Mouse (Mus musculus): Measurements from ENCODE around the gene Hmgcl. TPM values are rescaled to one million over a fixed set of nuclear protein-coding genes. Genes with fewer than 3 reads are reported as not detected.

The Hmgcl gene
- polyA plus RNA-seq, 1 experiment from 2014 or later = 76.3 TPM

GRCm38 (mm10) chr4:135995118-135995517, 48.9 kb downstream of the Hmgcl start:
- Histone ChIP-seq H3K4me3 (no peak overlapping the region), H3K4me1 (no peaks in the 10 kb centered on the region), H3K9ac (no peak overlapping the region), H3K4me2 (replicated peaks) (no peak overlapping the region), H3K27me3 (no peaks in the 10 kb centered on the region), H3K36me3 (no peaks in the 10 kb centered on the region), H3K9me3 (no peaks in the 10 kb centered on the region), H3K27ac (no peak overlapping the region)
- 87% methylated on average over 4 of the region's 4 CpGs for WGBS
- no peak for ATAC-seq (ENCODE audit: insufficient number of reproducible peaks, insufficient read depth, low FRiP score, low TSS enrichment)

- no peaks in the 10 kb centered on the region for H3K9me3 ChIP-seq
- H3K4me1 ChIP-seq = no peaks in the 10 kb centered on the region
- no peak overlapping the region for H3K9ac ChIP-seq
- no peaks in the 10 kb centered on the region for H3K27me3 ChIP-seq
- no peak for ATAC-seq (ENCODE audit: insufficient number of reproducible peaks, insufficient read depth, low FRiP score, low TSS enrichment)
- peaks cover 71% of the 10 kb centered on the region for H3K36me3 ChIP-seq
- 87% methylated on average over 5 of the region's 5 CpGs for WGBS
- H3K27ac ChIP-seq = no peak overlapping the region
- no peak overlapping the region for H3K4me3 ChIP-seq
- no peak overlapping the region for H3K4me2 ChIP-seq (replicated peaks)
These were observed 57.9 kb downstream of the Hmgcl start for GRCm38 (mm10) chr4:136004107-136004675.

DNA sequence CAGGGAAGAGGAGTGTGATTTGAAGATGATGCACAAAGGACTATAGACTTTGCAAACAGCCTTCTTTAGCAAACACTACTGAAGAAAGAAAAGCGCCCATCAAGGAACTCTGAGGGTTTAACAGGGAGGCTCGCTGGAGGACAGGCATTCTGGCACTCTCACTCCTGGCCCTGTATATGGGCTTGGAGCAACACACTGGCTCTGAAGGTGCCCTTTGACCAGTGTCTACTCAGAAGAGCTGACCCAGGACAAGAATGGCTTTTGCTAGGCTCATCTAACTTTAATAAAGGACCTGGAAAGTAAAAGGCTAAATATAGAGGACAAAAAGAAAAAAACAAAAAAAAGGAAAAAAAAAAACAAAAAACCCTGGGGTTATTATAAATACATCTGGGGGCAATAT, 58.7 kb downstream of the Hmgcl start:
- H3K27ac ChIP-seq = no peak overlapping the region
- H3K9ac ChIP-seq = no peak overlapping the region
- WGBS = 95% methylated on average over 2 of the region's 2 CpGs
- no peaks in the 10 kb centered on the region for H3K27me3 ChIP-seq
- H3K4me3 ChIP-seq = no peak overlapping the region
- H3K4me2 ChIP-seq (replicated peaks) = no peak overlapping the region
- H3K9me3 ChIP-seq = no peaks in the 10 kb centered on the region
- no peaks in the 10 kb centered on the region for H3K4me1 ChIP-seq
- ATAC-seq (ENCODE audit: insufficient number of reproducible peaks, insufficient read depth, low FRiP score, low TSS enrichment) = no peak
- peaks cover 79% of the 10 kb centered on the region for H3K36me3 ChIP-seq

DNA sequence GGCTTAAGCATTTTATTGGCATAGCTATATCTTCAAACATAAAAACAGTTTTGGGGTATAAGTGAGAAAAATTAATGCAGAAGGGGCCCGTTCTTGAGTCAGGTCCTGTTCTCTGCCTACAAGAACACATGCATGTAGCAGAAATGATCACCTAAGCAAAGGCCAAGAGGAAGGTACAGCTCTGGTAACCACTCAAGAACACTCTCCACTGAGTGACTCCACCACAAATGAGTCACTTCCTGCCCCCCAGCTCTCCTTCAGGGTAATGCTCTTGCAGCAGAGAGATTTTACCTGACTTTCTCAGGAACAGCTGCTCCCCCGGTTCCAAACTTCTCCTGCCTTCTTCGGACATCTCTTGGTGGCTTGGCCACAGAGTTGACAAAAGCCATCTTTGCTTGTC, 60.6 kb downstream of the Hmgcl start:
- 99% methylated on average over 3 of the region's 3 CpGs for WGBS

DNA sequence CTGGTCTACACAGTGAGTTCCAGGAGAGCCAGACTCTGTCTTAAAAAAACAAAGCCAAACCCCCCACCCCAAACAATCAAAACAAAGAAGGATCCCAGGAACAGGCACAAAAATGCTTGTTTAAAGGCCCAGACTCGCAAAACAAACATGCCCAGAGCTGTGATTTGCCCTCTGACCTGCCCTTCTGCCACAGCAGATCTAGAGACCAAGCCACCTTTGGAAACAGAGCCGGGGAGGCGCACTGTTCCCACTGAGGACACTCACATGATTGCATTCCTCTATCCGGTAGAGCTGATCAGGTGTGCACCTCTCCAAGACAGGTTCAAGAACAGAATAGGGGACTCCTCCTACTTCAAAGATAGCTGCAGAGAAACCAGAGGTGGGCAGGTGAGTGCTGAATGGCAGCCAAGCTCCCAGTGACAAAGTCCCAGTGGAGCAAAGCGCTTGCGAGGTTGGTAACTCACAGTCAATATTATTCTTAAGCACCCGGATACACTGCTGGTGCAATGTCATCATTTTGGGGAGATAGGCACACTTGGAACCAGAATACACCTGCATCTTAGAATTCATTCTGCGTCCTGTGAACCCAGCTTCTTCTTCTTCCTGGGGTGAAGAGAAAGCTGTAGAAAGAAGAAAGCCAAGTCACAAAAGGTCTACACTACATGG, 62.7 kb downstream of the Hmgcl start:
- 87% methylated on average over 8 of the region's 8 CpGs for WGBS
- peaks cover 82% of the 10 kb centered on the region for H3K36me3 ChIP-seq
- H3K9me3 ChIP-seq = no peaks in the 10 kb centered on the region
- H3K27me3 ChIP-seq = no peaks in the 10 kb centered on the region
- H3K9ac ChIP-seq = no peak overlapping the region
- no peaks in the 10 kb centered on the region for H3K4me1 ChIP-seq
- ATAC-seq (ENCODE audit: insufficient number of reproducible peaks, insufficient read depth, low FRiP score, low TSS enrichment) = no peak
- H3K4me3 ChIP-seq = no peak overlapping the region
- H3K4me2 ChIP-seq (replicated peaks) = no peak overlapping the region
- no peak overlapping the region for H3K27ac ChIP-seq

More for the DNA sequence above, 60.6 kb downstream of the Hmgcl start:
- H3K9me3 ChIP-seq = no peaks in the 10 kb centered on the region
- ATAC-seq (ENCODE audit: insufficient number of reproducible peaks, insufficient read depth, low FRiP score, low TSS enrichment) = no peak
- no peak overlapping the region for H3K9ac ChIP-seq
- no peaks in the 10 kb centered on the region for H3K4me1 ChIP-seq
- no peak overlapping the region for H3K4me2 ChIP-seq (replicated peaks)
- H3K27ac ChIP-seq = no peak overlapping the region
- peaks cover 90% of the 10 kb centered on the region for H3K36me3 ChIP-seq
- H3K4me3 ChIP-seq = no peak overlapping the region
- H3K27me3 ChIP-seq = no peaks in the 10 kb centered on the region

DNA sequence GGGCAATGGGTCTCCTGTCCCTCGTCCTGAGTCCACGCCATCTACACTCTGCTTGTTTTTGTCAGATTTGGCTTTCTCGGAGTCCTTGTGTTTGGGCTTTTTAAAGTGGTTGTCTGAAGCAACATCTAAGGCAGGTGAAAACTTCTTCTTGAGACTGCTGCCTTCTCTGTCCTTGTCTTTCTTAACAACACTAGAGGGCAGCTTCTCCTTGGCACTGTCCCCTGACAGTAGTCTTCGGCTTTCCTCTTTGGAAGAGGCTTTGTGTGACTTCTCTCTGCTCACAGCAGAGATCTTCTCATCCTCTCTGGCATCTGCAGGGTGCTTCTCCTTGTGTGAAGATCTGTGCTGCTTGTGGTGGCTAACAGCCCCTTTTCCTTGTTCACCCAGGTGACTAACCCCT, 64.3 kb downstream of the Hmgcl start:
- Histone ChIP-seq H3K36me3 (peaks cover 69% of the 10 kb centered on the region), H3K27ac (no peak overlapping the region), H3K27me3 (no peaks in the 10 kb centered on the region), H3K4me3 (no peak overlapping the region), H3K9ac (no peak overlapping the region), H3K4me1 (no peaks in the 10 kb centered on the region), H3K4me2 (replicated peaks) (no peak overlapping the region), H3K9me3 (no peaks in the 10 kb centered on the region)
- no peak for ATAC-seq (ENCODE audit: insufficient number of reproducible peaks, insufficient read depth, low FRiP score, low TSS enrichment)
- 93% methylated on average over 4 of the region's 4 CpGs for WGBS

Other genes with a start within 250 kb of the Hmgcl start
- gene Il22ra1, start 218.3 kb upstream of the Hmgcl start, polyA plus RNA-seq (2016; fragmentation: Nextera tagmentation; extraction: Ambion mirVana) = not detected in 2 replicates
- gene Myom3, start 186.7 kb upstream of the Hmgcl start, polyA plus RNA-seq (2016; fragmentation: Nextera tagmentation; extraction: Ambion mirVana) = 1.1 and 1.3 TPM in 2 replicates
- 342 and 361 TPM in 2 replicates for gene Srsf10, start 90.7 kb upstream of the Hmgcl start, polyA plus RNA-seq (2016; fragmentation: Nextera tagmentation; extraction: Ambion mirVana)
- gene Pnrc2, start 72.6 kb upstream of the Hmgcl start, polyA plus RNA-seq (2016; fragmentation: Nextera tagmentation; extraction: Ambion mirVana) = 177 and 187 TPM in 2 replicates
- 0.19 and 0.38 TPM in 2 replicates for gene Cnr2, start 51.1 kb upstream of the Hmgcl start, polyA plus RNA-seq (2016; fragmentation: Nextera tagmentation; extraction: Ambion mirVana)
- 51.6 and 59.7 TPM in 2 replicates for gene Fuca1, start 25.7 kb upstream of the Hmgcl start, polyA plus RNA-seq (2016; fragmentation: Nextera tagmentation; extraction: Ambion mirVana)
- gene Gale, start 17.3 kb downstream of the Hmgcl start, polyA plus RNA-seq (2016; fragmentation: Nextera tagmentation; extraction: Ambion mirVana) = 29.1 and 31.2 TPM in 2 replicates
- gene Lypla2, start 26.2 kb downstream of the Hmgcl start, polyA plus RNA-seq (2016; fragmentation: Nextera tagmentation; extraction: Ambion mirVana) = 124 and 126 TPM in 2 replicates
- gene Pithd1, start 40.8 kb downstream of the Hmgcl start, polyA plus RNA-seq (2016; fragmentation: Nextera tagmentation; extraction: Ambion mirVana) = 64.4 and 65.2 TPM in 2 replicates
- gene Eloa, start 75.3 kb downstream of the Hmgcl start, polyA plus RNA-seq (2016; fragmentation: Nextera tagmentation; extraction: Ambion mirVana) = 41.9 and 43.4 TPM in 2 replicates
- 390 and 392 TPM in 2 replicates for gene Rpl11, start 107.0 kb downstream of the Hmgcl start, polyA plus RNA-seq (2016; fragmentation: Nextera tagmentation; extraction: Ambion mirVana)
- gene Id3, start 197.0 kb downstream of the Hmgcl start, polyA plus RNA-seq (2016; fragmentation: Nextera tagmentation; extraction: Ambion mirVana) = 612 and 623 TPM in 2 replicates
- gene E2f2, start 225.9 kb downstream of the Hmgcl start, polyA plus RNA-seq (2016; fragmentation: Nextera tagmentation; extraction: Ambion mirVana) = 8.3 and 8.7 TPM in 2 replicates

Data from embryonic facial prominence, embryonic 12.5 days (tissue).